Mouse (Mus musculus) kidney, postnatal 0 days (tissue): ENCODE measurements at regions not wholly inside any gene's neighbourhood (a gene's known extent, or its start where the extent isn't known, plus 50 kb on each side); places are given as distances from the start of the nearest gene placed in this dataset.

Experiments
- ATAC-seq: fragments of 200-750 bp; cut with Nextera tagmentation; replicated peaks from 2 replicates; pipeline ENCODE4 v1.8.0; 2017; ENCODE audit warnings: low read depth, moderate number of reproducible peaks, moderate TSS enrichment, moderate library complexity; ENCODE audit not compliant: low FRiP score
- DNase-seq: peaks from one replicate; pipeline ENCODE4 v3.0.0-alpha.2; 2016; ENCODE audit warnings: low spot score
- H3K27ac ChIP-seq: fragments of 300-500 bp; sonication (generic); 2 replicates; pipeline ENCODE4 v1.5.1; 2014; ENCODE audit warnings: mild to moderate bottlenecking
- H3K27me3 ChIP-seq: fragments of 300-500 bp; sonication (generic); 2 replicates; pipeline ENCODE4 v1.6.1; 2014; ENCODE audit warnings: low read length, mixed read lengths; ENCODE audit not compliant: insufficient read depth
- H3K36me3 ChIP-seq: fragments of 300-500 bp; sonication (generic); 2 replicates; pipeline ENCODE4 v1.6.1; 2014; ENCODE audit warnings: low read length, mixed read lengths; ENCODE audit not compliant: insufficient read depth
- H3K4me1 ChIP-seq: fragments of 300-500 bp; sonication (generic); replicated peaks from 2 replicates; pipeline ENCODE4 v1.6.1; 2014; ENCODE audit warnings: antibody characterized with exemption, low read length, mixed read lengths; ENCODE audit not compliant: insufficient read depth
- H3K4me2 ChIP-seq: fragments of 300-500 bp; sonication (generic); 2 replicates; pipeline ENCODE4 v1.6.1; 2014; ENCODE audit warnings: mild to moderate bottlenecking, low read length, moderate library complexity, mixed read lengths
- H3K4me3 ChIP-seq: fragments of 300-500 bp; sonication (generic); replicated peaks from 2 replicates; pipeline ENCODE4 v1.5.1; 2014; ENCODE audit warnings: low read depth, low read length
- H3K9ac ChIP-seq: fragments of 300-500 bp; sonication (generic); 2 replicates; pipeline ENCODE4 v1.6.1; 2014; ENCODE audit warnings: low read depth, low read length
- H3K9me3 ChIP-seq: fragments of 300-500 bp; sonication (generic); replicated peaks from 2 replicates; pipeline ENCODE4 v1.6.1; 2016; ENCODE audit warnings: low read length, inconsistent platforms, mixed read lengths
- CTCF ChIP-seq: IDR thresholded peaks from 2 replicates; pipeline ENCODE4 v1.5.1; 2016; ENCODE audit warnings: antibody characterized with exemption, low read depth, mild to moderate bottlenecking, moderate library complexity
- WGBS: fragments of 180-500 bp; shearing (Covaris S2); extraction: QIAGEN DNeasy Blood & Tissue Kit; methylation state at CpG from one replicate; pipeline ENCODE4 v1.1.7; 2014; 5-methylcytosine and 5-hydroxymethylcytosine counted together

GRCm38 (mm10) chr16:87267954-87268804, 85.8 kb upstream of the N6amt1 start:
- no peaks in the 10 kb centered on the region for H3K36me3 ChIP-seq
- no peak overlapping the region for H3K4me3 ChIP-seq
- H3K9ac ChIP-seq, result no peak overlapping the region
- WGBS, result 70% methylated on average over 9 of the region's 9 CpGs
- H3K9me3 ChIP-seq, result no peaks in the 10 kb centered on the region
- H3K27ac ChIP-seq, result no peak overlapping the region
- H3K27me3 ChIP-seq, result no peaks in the 10 kb centered on the region
- no peak overlapping the region for H3K4me2 ChIP-seq
- no peaks in the 10 kb centered on the region; the same call in 1 of the 2 replicates for H3K4me1 ChIP-seq
- DNase-seq, result no peak
- ATAC-seq, result no peak
- TF ChIP-seq CTCF, result no peak

- no peaks in the 10 kb centered on the region for H3K9me3 ChIP-seq
- WGBS, result 90% methylated on average over 4 of the region's 4 CpGs
- no peaks in the 10 kb centered on the region for H3K36me3 ChIP-seq
- H3K4me1 ChIP-seq, result no peaks in the 10 kb centered on the region; the same call in 1 of the 2 replicates
- H3K4me3 ChIP-seq, result no peak overlapping the region
- no peak overlapping the region for H3K4me2 ChIP-seq
- TF ChIP-seq CTCF, result no peak
- ATAC-seq (no peak), DNase-seq (no peak)
- H3K27ac ChIP-seq, result no peak overlapping the region
- no peaks in the 10 kb centered on the region for H3K27me3 ChIP-seq
- no peak overlapping the region for H3K9ac ChIP-seq
These were observed 86.5 kb upstream of the N6amt1 start for GRCm38 (mm10) chr16:87267517-87267916.

- Histone ChIP-seq H3K9ac (no peak overlapping the region), H3K36me3 (no peaks in the 10 kb centered on the region), H3K9me3 (no peaks in the 10 kb centered on the region), H3K4me1 (no peaks in the 10 kb centered on the region; the same call in 1 of the 2 replicates), H3K27me3 (no peaks in the 10 kb centered on the region), H3K27ac (no peak overlapping the region), H3K4me3 (no peak overlapping the region), H3K4me2 (no peak overlapping the region)
- 31% methylated on average over 4 of the region's 4 CpGs for WGBS
- no peak for TF ChIP-seq CTCF
- ATAC-seq (no peak), DNase-seq (no peak)
These were observed 90.4 kb upstream of the N6amt1 start for GRCm38 (mm10) chr16:87263571-87263970.

GRCm38 (mm10) chr16:87263041-87263440, 90.9 kb upstream of the N6amt1 start:
- Histone ChIP-seq H3K4me3 (no peak overlapping the region), H3K4me1 (no peaks in the 10 kb centered on the region; the same call in 1 of the 2 replicates), H3K9ac (no peak overlapping the region), H3K27me3 (no peaks in the 10 kb centered on the region), H3K36me3 (no peaks in the 10 kb centered on the region), H3K27ac (no peak overlapping the region), H3K4me2 (no peak overlapping the region), H3K9me3 (no peaks in the 10 kb centered on the region)
- WGBS, result 77% methylated on average over 8 of the region's 8 CpGs
- no peak for DNase-seq
- TF ChIP-seq CTCF, result no peak
- no peak for ATAC-seq

- Histone ChIP-seq H3K4me1 (no peaks in the 10 kb centered on the region; the same call in 1 of the 2 replicates), H3K9me3 (no peaks in the 10 kb centered on the region), H3K4me2 (no peak overlapping the region), H3K9ac (no peak overlapping the region), H3K36me3 (no peaks in the 10 kb centered on the region), H3K27me3 (no peaks in the 10 kb centered on the region), H3K4me3 (no peak overlapping the region), H3K27ac (no peak overlapping the region)
- ATAC-seq (no peak), DNase-seq (no peak)
- no peak for TF ChIP-seq CTCF
- 54% methylated on average over 3 of the region's 3 CpGs for WGBS
These were observed 91.5 kb upstream of the N6amt1 start for GRCm38 (mm10) chr16:87262497-87262896.

GRCm38 (mm10) chr16:87261527-87261926, 92.5 kb upstream of the N6amt1 start:
- peak; percentile 80 for DNase-seq
- Histone ChIP-seq H3K4me2 (no peak overlapping the region), H3K4me1 (no peaks in the 10 kb centered on the region; the same call in 1 of the 2 replicates), H3K9ac (no peak overlapping the region), H3K4me3 (no peak overlapping the region), H3K27ac (no peak overlapping the region), H3K27me3 (no peaks in the 10 kb centered on the region), H3K36me3 (no peaks in the 10 kb centered on the region), H3K9me3 (no peaks in the 10 kb centered on the region)
- TF ChIP-seq CTCF, result no peak
- ATAC-seq, result no peak
- 57% methylated on average over 7 of the region's 7 CpGs for WGBS
